Mouse (Mus musculus) liver, embryonic 13.5 days (tissue): ENCODE data around the gene Bud23. TPM values are rescaled to one million over a fixed set of nuclear protein-coding genes. Genes with fewer than 3 reads are reported as not detected.
A peak's percentile ranks its signal among the peaks of the same experiment; 100 is the strongest.

Source experiments
- ATAC-seq: fragments of 200-750 bp; cut with Nextera tagmentation; 2 replicates; pipeline ENCODE4 v1.8.0; 2017; ENCODE audit warnings: low read depth, mild to moderate bottlenecking, moderate number of reproducible peaks, moderate library complexity
- DNase-seq: peaks from one replicate; pipeline ENCODE4 v3.0.0; 2022
- H3K27ac ChIP-seq: fragments of 300-500 bp; sonication (generic); 2 replicates; pipeline ENCODE4 v1.5.1; 2015; ENCODE audit warnings: moderate library complexity, mild to moderate bottlenecking, inconsistent platforms
- H3K27me3 ChIP-seq: fragments of 300-500 bp; sonication (generic); 2 replicates; pipeline ENCODE4 v1.6.1; 2015; ENCODE audit warnings: mild to moderate bottlenecking, inconsistent platforms
- H3K36me3 ChIP-seq: fragments of 300-500 bp; sonication (generic); 2 replicates; pipeline ENCODE4 v1.6.1; 2015; ENCODE audit warnings: mild to moderate bottlenecking, inconsistent platforms
- H3K4me1 ChIP-seq: fragments of 300-500 bp; sonication (generic); replicated peaks from 2 replicates; pipeline ENCODE4 v1.6.1; 2015; ENCODE audit warnings: inconsistent platforms
- H3K4me2 ChIP-seq: fragments of 300-500 bp; sonication (generic); 2 replicates; pipeline ENCODE4 v1.6.1; 2015; ENCODE audit warnings: inconsistent platforms, mild to moderate bottlenecking, moderate library complexity
- H3K4me3 ChIP-seq: fragments of 300-500 bp; sonication (generic); replicated peaks from 2 replicates; pipeline ENCODE4 v1.5.1; 2015; ENCODE audit warnings: mild to moderate bottlenecking, inconsistent platforms
- H3K9ac ChIP-seq: fragments of 300-500 bp; sonication (generic); 2 replicates; pipeline ENCODE4 v1.6.1; 2015; ENCODE audit warnings: mild to moderate bottlenecking, inconsistent platforms
- H3K9me3 ChIP-seq: fragments of 300-500 bp; sonication (generic); replicated peaks from 2 replicates; pipeline ENCODE4 v1.6.1; 2016; ENCODE audit warnings: inconsistent platforms
- WGBS: fragments of 180-500 bp; shearing (Covaris S2); methylation state at CpG from one replicate; pipeline ENCODE4 v1.1.7; 2015; ENCODE audit not compliant: insufficient replicate concordance; 5-methylcytosine and 5-hydroxymethylcytosine counted together
- polyA plus RNA-seq: library from polyadenylated mRNA; unstranded; fragments of >200 nt; fragmentation: Nextera tagmentation; extraction: Ambion mirVana; gene quantifications from 2 replicates; pipeline ENCODE4 v1.2.1, GENCODE M21; 2015

Bud23 gene
- polyA plus RNA-seq, 1 experiment from 2014 or later, result 82.4 TPM

DNA sequence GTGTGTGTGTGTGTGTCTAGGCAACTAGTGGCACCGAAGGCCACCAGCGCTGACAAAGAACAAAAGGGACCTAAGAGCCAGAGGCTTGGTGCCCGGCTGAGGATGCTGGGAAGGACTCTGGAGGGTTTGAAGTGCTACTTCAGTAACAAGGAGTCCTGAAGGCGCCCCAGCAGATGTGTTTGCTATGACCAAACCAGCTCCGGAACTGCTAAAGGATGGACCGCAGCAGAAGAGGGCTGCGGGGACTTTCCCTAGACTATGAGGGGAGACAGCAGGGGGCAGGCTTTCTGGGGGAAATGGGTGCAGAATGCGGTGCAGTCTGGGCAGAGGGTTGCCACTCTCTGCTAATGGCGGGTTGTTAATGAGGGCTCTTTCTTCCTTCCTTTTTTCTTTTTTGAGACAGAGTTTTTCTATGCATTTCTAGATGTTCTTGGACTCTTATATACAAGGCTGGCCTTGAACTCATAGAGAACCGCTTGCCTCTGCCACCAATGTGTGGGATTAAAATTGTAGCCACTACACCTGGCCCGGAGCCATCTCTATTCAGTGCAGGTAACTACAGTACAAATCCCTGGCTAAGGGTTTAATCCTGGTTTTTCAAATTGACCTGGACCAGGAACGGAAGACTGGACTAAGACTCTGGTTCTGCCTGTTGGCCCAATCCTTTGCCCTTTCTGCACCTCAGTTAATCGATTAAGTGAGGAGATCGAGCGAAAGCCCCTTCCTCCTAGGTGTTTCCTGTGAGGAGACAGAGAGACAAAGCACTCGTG, 56.8 kb downstream of the Bud23 start:
- no peak for DNase-seq
- Histone ChIP-seq H3K36me3 (peaks cover 9% of the 10 kb centered on the region; the same call in 1 of the 2 replicates), H3K4me2 (peak overlapping the region; percentile 95), H3K9ac (peak overlapping the region; percentile 84), H3K4me3 (peak overlapping the region; percentile 69), H3K4me1 (peaks cover 47% of the 10 kb centered on the region), H3K9me3 (no peaks in the 10 kb centered on the region), H3K27ac (peak overlapping the region; percentile 92), H3K27me3 (no peaks in the 10 kb centered on the region)
- 27% methylated on average over 16 of the region's 16 CpGs for WGBS
- ATAC-seq, result no peak

Other genes with a start within 250 kb of the Bud23 start
- gene Tmem270, start 158.2 kb downstream of the Bud23 start, polyA plus RNA-seq, result not detected in 2 replicates
- 246 and 259 TPM in 2 replicates for gene Cldn13, start 149.4 kb downstream of the Bud23 start, polyA plus RNA-seq
- gene Mettl27, start 132.6 kb downstream of the Bud23 start, polyA plus RNA-seq, result 10.6 and 12.2 TPM in 2 replicates
- 0.15 and 0.32 TPM in 2 replicates for gene Cldn4, start 118.0 kb downstream of the Bud23 start, polyA plus RNA-seq
- 0.38 and 0.74 TPM in 2 replicates for gene Cldn3, start 78.7 kb downstream of the Bud23 start, polyA plus RNA-seq
- gene Abhd11, start 55.8 kb downstream of the Bud23 start, polyA plus RNA-seq, result 37.0 and 37.3 TPM in 2 replicates
- 1.3 and 1.5 TPM in 2 replicates for gene Stx1a, start 41.5 kb downstream of the Bud23 start, polyA plus RNA-seq
- 15.2 and 16.5 TPM in 2 replicates for gene Dnajc30, start 757 bp downstream of the Bud23 start, polyA plus RNA-seq
- gene Vps37d, start 13.3 kb upstream of the Bud23 start, polyA plus RNA-seq, result 0.25 and 0.47 TPM in 2 replicates
- 8.5 and 9.5 TPM in 2 replicates for gene Mlxipl, start 24.9 kb upstream of the Bud23 start, polyA plus RNA-seq
- gene Tbl2, start 84.7 kb upstream of the Bud23 start, polyA plus RNA-seq, result 13.1 and 13.6 TPM in 2 replicates
- 34.5 and 41.1 TPM in 2 replicates for gene Bcl7b, start 103.3 kb upstream of the Bud23 start, polyA plus RNA-seq
- gene Baz1b, start 122.3 kb upstream of the Bud23 start, polyA plus RNA-seq, result 21.4 and 23.8 TPM in 2 replicates
- 0.43 and 0.59 TPM in 2 replicates for gene Fzd9, start 186.3 kb upstream of the Bud23 start, polyA plus RNA-seq